Mouse (Mus musculus): ENCODE results near the gene Ttc23.

Ttc23 gene

DNA sequence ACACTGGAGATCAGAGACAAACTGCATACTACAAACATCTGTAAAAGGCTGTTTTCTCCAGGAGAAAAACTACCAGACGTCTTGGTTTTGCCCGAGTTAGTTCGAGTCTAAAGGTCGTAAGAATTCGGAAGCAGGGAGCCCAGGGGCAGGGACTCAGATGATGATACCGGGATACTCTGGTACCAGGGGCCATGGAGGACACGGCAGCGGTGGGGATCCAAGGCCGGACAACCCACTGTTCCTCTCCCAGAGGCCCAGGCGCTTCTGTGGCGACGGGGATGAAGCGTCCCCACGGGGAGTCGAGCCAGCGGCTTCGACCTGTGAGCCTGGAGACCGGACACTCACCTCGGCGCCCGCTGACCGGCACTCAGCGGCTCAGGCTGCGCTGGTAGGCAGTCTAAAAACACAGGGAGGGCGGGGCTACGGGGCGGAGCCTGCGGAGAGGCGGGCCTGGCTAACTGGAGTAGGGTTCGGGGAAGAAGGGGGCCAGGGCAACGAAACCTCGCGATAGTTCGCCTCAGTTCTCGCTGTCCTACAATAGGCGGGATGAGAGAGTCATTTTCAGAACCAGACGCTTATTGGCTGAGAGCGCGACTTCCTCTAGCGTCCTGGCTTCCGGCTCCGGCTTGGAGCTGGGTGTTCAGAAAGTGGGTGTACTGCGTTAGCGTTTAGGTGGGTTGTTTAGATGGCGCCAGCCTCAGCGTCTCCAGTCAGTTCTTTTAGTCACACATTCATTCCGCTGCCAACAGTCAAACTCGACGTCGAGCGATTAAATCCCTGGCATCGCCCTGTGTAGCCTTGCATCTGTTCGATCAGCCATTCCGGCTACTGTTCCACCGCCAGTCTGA, 2.2 kb upstream of the Ttc23 start, which contains the start of gene Lrrc28:
Gene Lrrc28 (minus strand): TSS at position 436 of the 848 bp plus-strand sequence.
- peak; percentile 97 for DNase-seq (ENCODE audit: extremely low read depth, low read depth)

DNA sequence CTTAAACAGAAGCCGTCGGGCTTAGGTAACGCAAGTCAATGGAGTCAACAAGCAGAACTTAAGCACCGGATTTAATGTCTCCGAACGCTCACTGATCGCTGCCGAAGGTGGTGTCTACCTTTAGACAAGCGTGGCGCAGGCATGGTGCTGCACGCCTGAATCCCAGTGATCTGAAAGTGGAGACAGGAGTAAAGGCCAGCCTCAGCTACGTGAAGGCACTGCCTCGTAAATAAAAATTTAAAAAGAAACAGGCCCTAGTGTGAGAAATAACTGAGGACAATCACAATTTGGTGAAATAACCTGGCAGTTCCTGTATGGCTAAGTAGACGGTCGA, 1.6 kb upstream of the Ttc23 start:
- peak; percentile 19 for DNase-seq (ENCODE audit: extremely low read depth, low read depth)

DNA sequence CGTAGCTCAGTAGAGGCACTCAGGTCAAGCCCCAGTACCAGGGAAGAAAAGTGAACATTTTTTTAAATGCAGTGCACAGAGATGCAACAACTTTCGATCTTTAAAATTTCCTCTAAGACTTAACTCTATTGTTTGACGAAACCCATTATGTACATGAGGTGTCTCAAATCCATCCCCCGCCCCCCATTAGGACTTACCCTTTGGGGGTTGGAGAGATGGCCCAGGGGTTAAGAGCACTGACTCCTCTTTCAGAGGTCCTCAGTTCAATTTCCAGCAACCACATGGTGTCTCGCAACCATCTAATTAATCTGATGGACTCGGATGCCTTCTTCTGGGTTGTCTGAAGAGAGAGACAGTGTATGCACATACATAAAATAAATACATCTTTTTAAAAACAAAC, 1.1 kb upstream of the Ttc23 start:
- no peak for DNase-seq (ENCODE audit: extremely low read depth, low read depth)

DNA sequence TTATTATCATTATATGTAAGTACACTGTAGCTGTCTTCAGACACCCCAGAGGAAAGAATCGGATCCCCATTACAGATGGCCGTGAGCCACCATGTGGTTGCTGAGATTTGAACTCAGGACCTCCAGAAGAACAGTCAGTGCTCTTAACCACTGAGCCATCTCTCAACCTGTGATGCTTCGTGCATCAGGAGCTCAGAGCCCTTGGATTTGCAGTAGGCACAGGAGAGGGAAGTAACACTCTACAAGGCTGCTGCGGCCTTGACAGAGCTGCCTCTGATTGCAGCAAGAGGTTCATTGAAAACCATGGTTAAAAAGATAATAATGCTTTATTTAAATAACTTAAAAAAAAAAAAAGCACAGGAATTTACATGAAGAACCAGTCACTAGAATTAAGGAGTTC, 1.2 kb downstream of the Ttc23 start:
- no peak for DNase-seq (ENCODE audit: extremely low read depth, low read depth)

GRCm38 (mm10) chr7:67652211-67652610, 5.0 kb downstream of the Ttc23 start:
- DNase-seq (ENCODE audit: extremely low read depth, low read depth): no peak

DNA sequence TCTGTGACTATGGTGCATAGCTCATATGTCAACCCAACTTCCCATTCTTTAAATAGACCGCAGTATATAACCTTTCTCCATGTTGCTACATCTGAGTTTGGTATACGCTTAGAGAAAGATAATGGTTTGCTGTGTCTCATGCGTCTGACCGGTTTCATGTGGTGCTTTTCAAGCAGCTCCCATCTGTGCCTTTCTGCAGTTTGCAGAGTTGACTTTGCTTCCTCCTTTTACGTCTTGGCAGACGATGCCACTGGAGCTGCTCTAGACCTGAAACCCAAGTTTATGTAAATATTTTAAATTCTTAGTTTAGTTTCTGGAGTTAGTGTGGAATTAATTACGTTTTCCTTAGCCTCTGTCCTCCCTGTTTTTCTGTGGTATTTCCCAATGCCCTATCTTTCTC, 7.5 kb downstream of the Ttc23 start:
- DNase-seq (ENCODE audit: extremely low read depth, low read depth): no peak

DNA sequence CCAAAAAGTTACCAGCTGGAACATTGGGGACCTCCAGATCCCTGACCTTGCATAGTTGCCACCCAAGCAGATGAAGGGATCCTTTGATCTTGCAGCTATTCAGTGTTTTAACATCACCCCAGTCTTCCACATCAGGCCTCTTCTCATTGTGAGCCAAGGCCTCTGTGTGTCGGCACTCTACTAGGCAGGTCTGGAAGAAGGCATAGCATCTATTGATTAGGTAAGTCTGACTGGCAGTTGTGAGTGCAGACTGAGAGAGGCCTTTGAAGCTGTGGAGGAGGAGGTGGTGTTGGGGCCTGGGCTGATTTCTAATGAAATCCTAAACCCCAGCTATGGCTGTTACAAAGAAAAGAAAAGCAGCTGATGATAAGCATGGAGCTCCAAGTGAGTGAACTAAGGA, 8.0 kb downstream of the Ttc23 start:
- no peak for DNase-seq (ENCODE audit: extremely low read depth, low read depth)

GRCm38 (mm10) chr7:67658110-67658509, 10.9 kb downstream of the Ttc23 start:
- no peak for DNase-seq (ENCODE audit: extremely low read depth, low read depth)

DNA sequence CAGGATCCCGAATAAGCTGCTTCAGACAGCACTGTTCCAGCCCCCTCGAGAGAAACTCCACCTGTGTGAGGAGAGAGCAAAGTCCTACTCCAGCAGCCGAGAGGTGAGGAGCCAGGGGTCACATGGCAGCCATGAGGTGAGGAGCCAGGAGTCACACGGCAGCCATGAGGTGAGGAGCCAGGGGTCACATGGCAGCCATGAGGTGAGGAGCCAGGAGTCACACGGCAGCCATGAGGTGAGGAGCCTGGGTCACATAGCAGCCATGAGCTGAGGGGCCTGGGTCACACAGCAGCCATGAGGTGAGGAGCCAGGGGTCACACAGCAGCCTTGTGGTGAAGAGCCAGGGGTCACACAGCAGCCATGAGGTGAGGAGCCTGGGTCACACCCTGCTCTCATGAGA, 15.2 kb downstream of the Ttc23 start:
- no peak for DNase-seq (ENCODE audit: extremely low read depth, low read depth)

GRCm38 (mm10) chr7:67663981-67664694, 16.9 kb downstream of the Ttc23 start:
- DNase-seq (ENCODE audit: extremely low read depth, low read depth): no peak

GRCm38 (mm10) chr7:67670965-67671364, 23.8 kb downstream of the Ttc23 start:
- DNase-seq (ENCODE audit: extremely low read depth, low read depth): no peak

DNA sequence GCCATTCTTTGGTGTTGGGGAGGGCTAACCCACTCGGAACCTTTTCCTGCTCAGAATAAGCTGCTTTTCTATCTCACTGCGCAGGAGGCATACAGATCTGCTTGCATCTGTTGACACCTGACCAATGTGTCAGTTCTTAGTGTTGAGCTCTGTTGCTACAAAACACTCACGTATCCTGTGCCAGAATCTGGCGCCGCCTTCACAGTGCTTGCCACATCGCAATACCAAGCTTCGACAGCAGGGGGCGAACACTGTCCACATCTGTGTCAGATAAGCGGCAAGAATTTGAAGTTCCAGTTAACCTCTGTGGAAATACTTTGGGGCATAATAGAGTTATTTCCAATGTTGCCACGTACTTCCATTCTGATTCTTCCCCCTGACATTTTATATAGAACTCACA, 25.4 kb downstream of the Ttc23 start:
- DNase-seq (ENCODE audit: extremely low read depth, low read depth): peak; percentile 48

DNA sequence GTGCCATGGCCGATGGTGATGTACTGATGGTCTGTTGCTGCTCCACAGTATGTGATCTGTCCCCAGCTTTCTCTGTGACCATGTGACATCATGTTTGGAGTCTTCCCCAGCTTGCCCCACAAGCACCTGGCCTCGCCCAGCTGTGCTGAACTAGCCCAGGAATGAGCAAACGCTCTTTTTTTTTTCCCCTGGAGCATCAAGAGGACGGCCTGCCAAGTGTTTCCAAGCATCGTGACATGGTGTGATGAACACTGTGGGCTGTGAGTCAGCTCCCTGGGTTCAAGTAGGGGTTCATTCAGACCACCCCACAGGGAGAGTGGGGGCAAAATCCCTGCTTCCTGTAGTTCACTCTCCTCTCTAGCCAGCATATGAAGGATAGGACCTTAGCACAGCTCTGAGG, 26.4 kb downstream of the Ttc23 start:
- DNase-seq (ENCODE audit: extremely low read depth, low read depth): no peak

DNA sequence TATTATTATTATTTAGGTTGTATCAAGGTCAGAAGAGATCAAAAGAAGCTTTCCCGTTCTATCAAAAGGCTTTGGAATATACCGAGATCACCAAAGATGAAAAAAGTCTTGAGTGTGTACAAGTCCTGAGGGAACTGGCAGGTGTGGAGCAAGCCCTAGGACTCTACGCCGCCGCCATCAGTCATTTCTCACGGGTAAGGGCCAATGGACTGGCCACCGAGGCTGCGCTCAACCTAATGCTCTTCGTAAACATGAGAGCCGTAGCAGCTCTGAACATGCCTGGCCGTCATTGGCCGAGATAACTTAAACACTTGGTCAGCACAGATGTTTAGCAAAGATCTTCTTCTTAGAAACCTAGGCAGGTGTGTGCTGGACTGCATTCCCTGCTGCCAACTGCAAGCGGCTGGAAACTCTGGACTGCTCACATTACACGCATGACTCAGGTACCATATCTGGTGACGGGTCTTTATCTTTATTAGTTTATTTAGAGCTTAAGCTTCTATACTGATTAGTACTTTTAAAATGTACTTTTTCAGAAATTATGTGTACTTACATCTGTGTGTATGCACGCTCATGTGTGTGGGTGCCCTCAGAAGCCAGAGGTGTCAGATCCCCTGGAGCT, 31.8 kb downstream of the Ttc23 start:
- DNase-seq (ENCODE audit: extremely low read depth, low read depth): no peak

- no peak for DNase-seq (ENCODE audit: extremely low read depth, low read depth)
These were observed 33.9 kb downstream of the Ttc23 start for GRCm38 (mm10) chr7:67681078-67681477.

DNA sequence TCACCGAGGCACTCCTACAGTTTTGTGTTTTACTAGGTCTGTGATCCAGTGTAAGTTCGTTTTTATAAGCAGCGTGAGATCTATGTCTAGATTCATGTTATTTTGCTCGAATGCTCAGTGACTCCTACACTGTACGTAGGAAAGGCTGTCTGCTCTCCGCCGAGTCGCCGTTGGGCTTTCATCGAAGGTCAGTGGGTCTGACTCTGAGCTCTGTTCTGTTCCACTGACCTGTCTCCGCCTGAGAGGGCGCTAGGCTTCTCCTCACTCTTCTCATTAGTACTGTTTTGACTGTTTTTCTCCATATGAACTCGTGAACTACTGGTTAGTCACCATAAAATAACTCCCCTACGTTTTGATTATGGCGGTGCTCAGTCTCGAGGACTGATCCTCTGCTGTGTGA, 35.8 kb downstream of the Ttc23 start:
- DNase-seq (ENCODE audit: extremely low read depth, low read depth): no peak

DNA sequence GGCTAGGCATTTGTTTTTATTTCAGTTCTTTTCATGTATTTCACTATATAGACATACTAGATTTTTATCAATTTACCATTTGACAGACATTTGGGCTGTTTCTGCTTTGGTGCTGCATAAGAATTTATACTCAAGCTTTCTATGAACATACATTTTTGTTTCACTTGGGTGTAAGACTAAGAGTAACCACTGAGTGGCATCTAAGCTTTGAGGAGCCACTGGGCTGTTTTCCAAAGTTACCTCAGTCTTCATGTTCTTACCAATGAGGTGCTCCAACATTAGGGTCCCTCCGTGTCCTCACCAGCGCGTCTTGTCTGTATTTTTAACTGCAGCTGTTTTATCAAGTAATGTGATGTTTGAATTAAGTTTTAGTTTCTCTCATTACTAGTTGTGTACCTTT, 39.3 kb downstream of the Ttc23 start:
- DNase-seq (ENCODE audit: extremely low read depth, low read depth): no peak

DNA sequence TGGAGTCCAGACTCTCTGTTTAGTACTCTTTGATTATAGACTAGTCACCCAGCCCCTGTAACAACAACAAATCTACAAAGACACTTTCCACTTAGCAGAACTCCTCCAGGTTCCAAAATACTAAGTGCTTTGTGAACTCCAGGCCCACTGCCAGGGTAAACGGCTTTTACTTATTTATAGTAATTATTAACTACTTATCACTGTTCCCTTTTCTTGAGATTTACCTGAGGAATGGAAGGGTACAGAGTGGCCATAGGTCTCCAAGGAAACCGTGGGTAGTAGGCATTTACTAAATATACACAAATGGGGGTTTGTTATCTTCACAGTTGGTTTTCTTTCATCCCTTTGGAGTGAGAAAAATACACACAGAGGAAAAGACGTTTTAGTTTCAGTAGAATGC, 41.1 kb downstream of the Ttc23 start:
- DNase-seq (ENCODE audit: extremely low read depth, low read depth): no peak

GRCm38 (mm10) chr7:67689793-67690192, 42.6 kb downstream of the Ttc23 start:
- DNase-seq (ENCODE audit: extremely low read depth, low read depth): no peak

GRCm38 (mm10) chr7:67691036-67691435, 43.8 kb downstream of the Ttc23 start:
- no peak for DNase-seq (ENCODE audit: extremely low read depth, low read depth)

GRCm38 (mm10) chr7:67692141-67692540, 44.9 kb downstream of the Ttc23 start:
- DNase-seq (ENCODE audit: extremely low read depth, low read depth): no peak

DNA sequence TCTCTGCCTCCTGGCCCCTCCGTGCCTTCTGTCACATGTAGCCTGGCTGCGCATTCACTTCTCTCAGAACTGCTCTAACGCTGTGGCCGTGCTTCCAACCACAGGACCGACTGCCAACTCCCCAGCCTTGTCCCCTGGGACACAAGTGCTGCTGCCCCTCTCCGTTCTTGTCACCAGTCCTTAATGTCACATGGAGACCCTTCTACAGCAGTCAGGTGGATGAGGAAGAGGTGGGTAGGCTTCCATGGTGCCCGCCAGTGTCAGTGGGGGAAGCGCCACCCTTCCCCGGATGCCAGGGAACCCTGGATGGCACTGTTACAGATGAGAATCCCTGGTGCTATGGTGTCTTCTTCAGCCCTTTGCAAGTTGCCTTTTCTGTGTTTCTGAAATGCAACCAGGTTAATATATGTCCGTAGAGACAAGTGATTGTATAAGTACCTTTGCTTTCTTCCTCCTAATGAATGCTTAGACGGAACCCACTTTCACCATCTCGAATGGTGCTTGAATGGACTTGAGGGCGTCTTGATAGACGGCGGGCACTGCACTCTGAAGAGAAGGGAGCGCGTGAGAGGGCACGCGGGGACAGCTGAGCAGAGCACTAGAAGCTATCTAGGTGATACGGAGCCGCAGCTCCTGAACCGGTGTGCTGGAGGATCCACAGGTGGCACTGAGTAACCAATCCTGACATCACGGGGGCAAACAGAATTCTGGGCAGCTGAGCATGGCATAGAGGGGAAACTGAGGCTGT, 45.8 kb downstream of the Ttc23 start:
- no peak for DNase-seq (ENCODE audit: extremely low read depth, low read depth)

All from MEL-GATA-1-ER (cell line).